In the genomic region with DNA sequence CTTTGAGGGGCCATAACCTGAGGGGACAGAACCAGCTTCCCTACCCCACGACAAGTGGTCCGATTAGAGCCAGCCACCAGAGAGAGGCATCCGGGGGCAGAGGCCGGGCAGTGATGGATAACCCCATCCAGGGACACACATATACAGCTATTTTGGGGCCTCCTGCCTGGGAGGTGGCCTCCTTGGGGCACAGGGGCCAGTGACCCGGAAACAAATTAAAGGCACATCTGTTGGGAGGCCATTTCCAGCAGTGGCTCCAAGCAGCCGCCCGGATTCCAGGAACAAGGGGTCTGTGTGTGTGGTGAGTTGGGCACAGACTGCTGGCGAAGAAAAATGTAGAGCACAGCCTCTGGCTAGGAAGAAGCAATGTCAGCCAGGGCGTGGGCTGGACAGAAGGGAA, we compare ENCODE assay signal across 27 mouse cellular contexts.
DNase-seq lines count a peak whose midpoint lies in the region; ATAC-seq lines count a peak whose summit lies in the region.
"Had no signal": no experiment of that assay in that cellular context is flagged by ENCODE, and none has a peak within 500 bp of the region (broad histone marks: within the 10 kb centered on the region; RNA-seq: fewer than 3 reads in every experiment).

No protein-coding gene starts in this region.

- no peaks in the 10 kb centered on the region for H3K27me3 ChIP-seq in hindbrain, embryonic 11.5 days (ENCODE audit: control insufficient read depth, insufficient read depth, low read length)
- no peaks in the 10 kb centered on the region for H3K27me3 ChIP-seq in hindbrain, embryonic 14.5 days (ENCODE audit: control insufficient read depth, insufficient read depth, low read length)
- no peaks in the 10 kb centered on the region for H3K27me3 ChIP-seq in limb, embryonic 11.5 days (ENCODE audit: control insufficient read depth, insufficient read depth, low read length)
- H3K27me3 ChIP-seq: embryonic facial prominence, embryonic 15.5 days; heart, embryonic 12.5 days; hindbrain, embryonic 15.5 days; intestine, embryonic 15.5 days; limb, embryonic 15.5 days; liver, embryonic 15.5 days; lung, embryonic 15.5 days; stomach, embryonic 15.5 days had no signal

- no peak for ATAC-seq in hindbrain, embryonic 11.5 days (ENCODE audit: low FRiP score)
- ATAC-seq in hindbrain, embryonic 14.5 days (ENCODE audit: low FRiP score): no peak
- peak; percentile 57 for ATAC-seq in limb, embryonic 11.5 days (ENCODE audit: insufficient number of reproducible peaks, low FRiP score, low TSS enrichment, low read depth)
- ATAC-seq: CD4-positive, CD25-positive, alpha-beta regulatory T cell, adult 4 months; forebrain, embryonic 16.5 days; intestine, embryonic 15.5 days had no signal

- H3K9ac ChIP-seq in hindbrain, embryonic 11.5 days (ENCODE audit: low read depth, low read length): no peak overlapping the region
- no peak overlapping the region for H3K9ac ChIP-seq in hindbrain, embryonic 14.5 days
- no peak overlapping the region for H3K9ac ChIP-seq in limb, embryonic 11.5 days (ENCODE audit: low read length)
- H3K9ac ChIP-seq: embryonic facial prominence, embryonic 15.5 days; heart, embryonic 12.5 days; hindbrain, embryonic 15.5 days; intestine, embryonic 15.5 days; limb, embryonic 15.5 days; liver, embryonic 15.5 days; lung, embryonic 15.5 days; neural tube, embryonic 13.5 days; stomach, embryonic 15.5 days had no signal

- no peaks in the 10 kb centered on the region for H3K4me1 ChIP-seq in hindbrain, embryonic 11.5 days (replicated peaks; ENCODE audit: control insufficient read depth, insufficient read depth, low read length)
- H3K4me1 ChIP-seq in hindbrain, embryonic 14.5 days (replicated peaks; ENCODE audit: control insufficient read depth, insufficient read depth, low read length): no peaks in the 10 kb centered on the region
- H3K4me1 ChIP-seq in limb, embryonic 11.5 days (ENCODE audit: control insufficient read depth, insufficient read depth, low read length): peaks cover 5% of the 10 kb centered on the region
- H3K4me1 ChIP-seq: hindbrain, embryonic 15.5 days; intestine, embryonic 15.5 days; liver, embryonic 15.5 days; stomach, embryonic 15.5 days had no signal

- no peaks in the 10 kb centered on the region for H3K36me3 ChIP-seq in hindbrain, embryonic 11.5 days (ENCODE audit: control insufficient read depth, insufficient read depth, low read length)
- H3K36me3 ChIP-seq in hindbrain, embryonic 14.5 days (replicated peaks; ENCODE audit: control insufficient read depth, insufficient read depth): no peaks in the 10 kb centered on the region
- no peaks in the 10 kb centered on the region for H3K36me3 ChIP-seq in limb, embryonic 11.5 days (ENCODE audit: control insufficient read depth, insufficient read depth, low read length)
- H3K36me3 ChIP-seq: embryonic facial prominence, embryonic 15.5 days; heart, embryonic 12.5 days; hindbrain, embryonic 15.5 days; intestine, embryonic 15.5 days; limb, embryonic 15.5 days; liver, embryonic 15.5 days; lung, embryonic 15.5 days; neural tube, embryonic 13.5 days; stomach, embryonic 15.5 days had no signal

- 31% methylated on average over 9 of the region's 9 CpGs for WGBS in hindbrain, embryonic 11.5 days
- 50% methylated on average over 9 of the region's 9 CpGs for WGBS in hindbrain, embryonic 14.5 days
- WGBS in limb, embryonic 11.5 days: 17% methylated on average over 9 of the region's 9 CpGs

- no peaks in the 10 kb centered on the region for H3K9me3 ChIP-seq in hindbrain, embryonic 11.5 days (ENCODE audit: control insufficient read depth, low read length)
- no peaks in the 10 kb centered on the region for H3K9me3 ChIP-seq in hindbrain, embryonic 14.5 days (ENCODE audit: control insufficient read depth, low read length)
- H3K9me3 ChIP-seq in limb, embryonic 11.5 days (ENCODE audit: control insufficient read depth, low read length): no peaks in the 10 kb centered on the region
- H3K9me3 ChIP-seq: embryonic facial prominence, embryonic 15.5 days; hindbrain, embryonic 15.5 days; intestine, embryonic 15.5 days; limb, embryonic 15.5 days; liver, embryonic 15.5 days; lung, embryonic 15.5 days; neural tube, embryonic 13.5 days; stomach, embryonic 15.5 days had no signal

- H3K4me3 ChIP-seq in hindbrain, embryonic 11.5 days (ENCODE audit: low read depth, low read length): no peak overlapping the region
- no peak overlapping the region for H3K4me3 ChIP-seq in hindbrain, embryonic 14.5 days (replicated peaks; ENCODE audit: low read length)
- no peak overlapping the region for H3K4me3 ChIP-seq in limb, embryonic 11.5 days (ENCODE audit: low read depth, low read length)
- H3K4me3 ChIP-seq: embryonic facial prominence, embryonic 15.5 days; heart, embryonic 12.5 days; hindbrain, embryonic 15.5 days; intestine, embryonic 15.5 days; limb, embryonic 15.5 days; liver, embryonic 15.5 days; lung, embryonic 15.5 days; neural tube, embryonic 13.5 days; stomach, embryonic 15.5 days had no signal

- no peak overlapping the region for H3K4me2 ChIP-seq in hindbrain, embryonic 11.5 days (replicated peaks; ENCODE audit: low read depth, low read length)
- H3K4me2 ChIP-seq in hindbrain, embryonic 14.5 days (replicated peaks): no peak overlapping the region
- no peak overlapping the region for H3K4me2 ChIP-seq in limb, embryonic 11.5 days (ENCODE audit: low read depth, severe bottlenecking)
- H3K4me2 ChIP-seq: embryonic facial prominence, embryonic 15.5 days; heart, embryonic 12.5 days; hindbrain, embryonic 15.5 days; intestine, embryonic 15.5 days; limb, embryonic 15.5 days; liver, embryonic 15.5 days; lung, embryonic 15.5 days; neural tube, embryonic 13.5 days; stomach, embryonic 15.5 days had no signal

- no peak overlapping the region for H3K27ac ChIP-seq in hindbrain, embryonic 11.5 days (ENCODE audit: low read depth, low read length)
- no peak overlapping the region for H3K27ac ChIP-seq in hindbrain, embryonic 14.5 days
- no peak overlapping the region for H3K27ac ChIP-seq in limb, embryonic 11.5 days (replicated peaks; ENCODE audit: low read depth, low read length)
- H3K27ac ChIP-seq: embryonic facial prominence, embryonic 15.5 days; hindbrain, embryonic 15.5 days; intestine, embryonic 15.5 days; limb, embryonic 15.5 days; liver, embryonic 15.5 days; lung, embryonic 15.5 days; neural tube, embryonic 13.5 days; stomach, embryonic 15.5 days had no signal

- peak; percentile 30 for DNase-seq in hindbrain, embryonic 11.5 days (ENCODE audit: low spot score)
- no peak for DNase-seq in hindbrain, embryonic 14.5 days (ENCODE audit: low spot score)
- DNase-seq in retina, embryonic 14.5 days (ENCODE audit: low spot score): peak; percentile 22
- DNase-seq in retina, postnatal 1 day: no peak
- peak; percentile 62 for DNase-seq in limb, embryonic 11.5 days (ENCODE audit: low spot score)
- DNase-seq in urinary bladder, postnatal 36 days (ENCODE audit: low spot score in 2 of 2): no peak
- DNase-seq in cerebellum, adult 11-12 months: no peak
- DNase-seq: adrenal gland, postnatal 36 days; cerebellum, adult 9-11 months; gastrocnemius, postnatal 25 days; heart, adult 18-20 months; heart, postnatal 14 days; kidney, adult 9 months; kidney, postnatal 4 days; lung, postnatal 4 days; thymus, postnatal 25 days had no signal

Comparison
In these comparisons a context has a peak if more than half of its experiments do, and no peak if none do; other contexts are left out.
1. DNase-seq: peak in hindbrain, embryonic 11.5 days (single experiment), retina, embryonic 14.5 days (single experiment) and limb, embryonic 11.5 days (single experiment); none in hindbrain, embryonic 14.5 days (single experiment), retina, postnatal 1 day (single experiment), urinary bladder, postnatal 36 days (0 of 2) and cerebellum, adult 11-12 months (single experiment).